Mouse (Mus musculus) heart, embryonic 13.5 days (tissue): Measurements from ENCODE around the gene Tnn. TPM values are rescaled to one million over a fixed set of nuclear protein-coding genes. Genes with fewer than 3 reads are reported as not detected.

Experiments used
- ATAC-seq: fragments of 200-750 bp; cut with Nextera tagmentation; 2 replicates; pipeline ENCODE4 v1.8.0; 2017; ENCODE audit warnings: moderate TSS enrichment; ENCODE audit not compliant: insufficient number of reproducible peaks, low FRiP score, low TSS enrichment; ENCODE audit errors: extremely low read depth
- H3K27ac ChIP-seq: fragments of 300-500 bp; sonication (generic); replicated peaks from 2 replicates; pipeline ENCODE4 v1.5.1; 2015; ENCODE audit warnings: moderate library complexity, mild to moderate bottlenecking, inconsistent platforms
- H3K27me3 ChIP-seq: fragments of 300-500 bp; sonication (generic); replicated peaks from 2 replicates; pipeline ENCODE4 v1.6.1; 2015; ENCODE audit warnings: mild to moderate bottlenecking, inconsistent platforms
- H3K36me3 ChIP-seq: fragments of 300-500 bp; sonication (generic); 2 replicates; pipeline ENCODE4 v1.6.1; 2015; ENCODE audit warnings: mild to moderate bottlenecking, inconsistent platforms
- H3K4me1 ChIP-seq: fragments of 300-500 bp; sonication (generic); 2 replicates; pipeline ENCODE4 v1.6.1; 2015; ENCODE audit warnings: inconsistent platforms
- H3K4me2 ChIP-seq: fragments of 300-500 bp; sonication (generic); 2 replicates; pipeline ENCODE4 v1.6.1; 2015; ENCODE audit warnings: inconsistent platforms, mild to moderate bottlenecking, moderate library complexity
- H3K4me3 ChIP-seq: fragments of 300-500 bp; sonication (generic); 2 replicates; pipeline ENCODE4 v1.5.1; 2015; ENCODE audit warnings: moderate library complexity, mild to moderate bottlenecking, inconsistent platforms
- H3K9ac ChIP-seq: fragments of 300-500 bp; sonication (generic); 2 replicates; pipeline ENCODE4 v1.6.1; 2015; ENCODE audit warnings: inconsistent platforms, mild to moderate bottlenecking, moderate library complexity
- H3K9me3 ChIP-seq: fragments of 300-500 bp; sonication (generic); 2 replicates; pipeline ENCODE4 v1.6.1; 2016; ENCODE audit warnings: inconsistent platforms
- WGBS: fragments of 180-500 bp; shearing (Covaris S2); methylation state at CpG from one replicate; pipeline ENCODE4 v1.1.7; 2015; ENCODE audit warnings: mixed read lengths; 5-methylcytosine and 5-hydroxymethylcytosine counted together
- polyA plus RNA-seq: library from polyadenylated mRNA; unstranded; fragments of >200 nt; fragmentation: Nextera tagmentation; extraction: Ambion mirVana; gene quantifications from 2 replicates; pipeline ENCODE4 v1.2.1, GENCODE M21; 2015

Gene Tnn
- polyA plus RNA-seq, 1 experiment from 2014 or later, result not detected

DNA sequence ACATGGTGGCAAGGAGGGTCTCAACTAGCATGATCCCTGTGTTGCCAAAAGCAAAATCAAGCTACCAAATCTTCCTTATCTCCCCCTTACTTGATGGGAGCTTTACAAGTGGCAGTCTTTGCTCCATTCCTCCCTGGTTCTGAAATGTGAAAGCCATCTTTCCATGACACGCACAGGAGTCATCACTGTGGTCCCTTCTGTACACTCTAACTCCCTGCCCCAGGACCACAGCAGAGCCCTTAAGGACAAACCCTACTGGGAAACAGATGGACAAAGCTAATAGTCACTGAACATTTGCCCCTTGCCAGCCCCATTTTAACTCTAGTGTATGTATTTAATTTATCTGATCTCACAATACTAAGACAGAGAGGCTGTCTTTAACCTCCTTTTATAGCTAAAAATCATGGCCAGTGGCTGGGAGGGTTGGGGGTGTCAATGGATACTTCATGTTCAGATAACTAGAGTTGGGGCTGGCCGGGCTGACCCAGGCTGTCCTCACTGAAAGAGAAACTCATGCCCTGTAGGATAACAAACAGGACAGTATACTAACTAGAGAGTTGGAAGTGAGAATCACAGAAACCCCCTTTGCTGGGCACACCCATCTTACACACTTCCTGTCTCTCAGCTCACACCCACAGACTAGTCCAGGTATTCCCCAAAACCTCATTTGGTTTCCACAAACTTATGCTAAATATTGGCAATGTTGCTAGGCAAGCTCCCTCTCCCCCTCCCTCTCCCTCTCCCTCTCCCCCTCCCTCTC, 100.6 kb downstream of the Tnn start:
- H3K36me3 ChIP-seq, result no peaks in the 10 kb centered on the region
- peaks cover 44% of the 10 kb centered on the region for H3K4me1 ChIP-seq
- ATAC-seq, result no peak
- no peak overlapping the region for H3K4me3 ChIP-seq
- no peaks in the 10 kb centered on the region for H3K9me3 ChIP-seq
- WGBS, result 77% methylated on average over 2 of the region's 2 CpGs
- no peak overlapping the region for H3K27ac ChIP-seq
- no peak overlapping the region for H3K9ac ChIP-seq
- no peaks in the 10 kb centered on the region for H3K27me3 ChIP-seq
- H3K4me2 ChIP-seq, result no peak overlapping the region

DNA sequence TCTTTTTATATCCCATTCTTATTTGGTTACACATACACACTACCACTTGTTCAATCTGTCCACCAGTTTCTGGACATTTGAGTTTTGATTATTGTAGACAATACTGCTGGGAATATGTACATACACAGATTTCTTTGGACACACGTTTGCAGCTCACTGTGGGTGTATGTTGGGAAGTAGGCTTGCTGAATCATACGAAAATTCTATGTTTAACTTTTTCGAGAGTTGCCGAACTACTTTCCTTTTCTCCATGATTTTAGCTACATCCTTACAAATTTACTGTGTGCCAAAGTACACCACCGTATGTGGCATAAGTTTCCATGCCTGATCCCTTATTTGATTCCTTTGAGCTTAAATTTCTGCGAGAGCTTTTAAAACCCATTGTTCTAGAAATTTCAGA, 102.5 kb downstream of the Tnn start:
- no peak for ATAC-seq
- H3K4me1 ChIP-seq, result peaks cover 54% of the 10 kb centered on the region
- no peak overlapping the region for H3K4me3 ChIP-seq
- H3K27me3 ChIP-seq, result no peaks in the 10 kb centered on the region
- no peak overlapping the region for H3K9ac ChIP-seq
- H3K9me3 ChIP-seq, result no peaks in the 10 kb centered on the region
- no peak overlapping the region for H3K4me2 ChIP-seq
- no peak overlapping the region for H3K27ac ChIP-seq
- WGBS, result 86% methylated on average over 6 of the region's 6 CpGs
- no peaks in the 10 kb centered on the region for H3K36me3 ChIP-seq

DNA sequence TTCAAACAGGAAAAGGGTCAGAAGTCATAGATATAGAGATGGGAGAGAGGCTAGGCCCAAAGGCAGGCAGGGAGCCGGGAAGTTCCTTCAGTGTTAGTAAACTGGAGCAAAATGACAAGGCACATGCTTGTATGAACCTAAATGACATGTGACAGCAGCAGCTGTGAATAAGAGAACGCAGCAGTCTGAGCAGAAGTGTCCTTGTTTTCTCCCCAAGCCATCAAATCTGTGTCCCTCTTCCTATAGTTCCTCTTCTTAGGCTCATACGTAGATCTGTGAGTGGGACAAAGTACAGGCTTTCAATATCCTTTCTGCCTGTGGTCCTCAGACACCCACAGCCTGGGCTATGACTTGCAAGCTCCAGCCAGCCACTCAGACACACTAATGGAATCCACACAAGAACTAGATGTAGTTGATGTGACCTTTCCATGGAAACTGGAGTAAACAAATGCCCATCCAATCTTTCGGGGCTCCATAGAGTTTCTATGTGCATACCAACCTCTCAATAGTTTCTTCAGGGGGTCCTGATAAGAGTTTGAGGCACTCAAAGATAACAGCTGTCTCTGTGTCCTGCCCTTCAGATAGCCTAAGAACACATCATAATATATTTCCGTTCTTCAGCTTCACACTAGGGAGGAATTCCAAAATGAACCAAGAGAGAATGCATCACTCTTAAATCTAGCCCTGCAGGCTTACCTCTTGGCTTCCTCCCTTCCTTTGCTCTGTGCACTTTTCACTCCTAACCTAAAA, 104.1 kb downstream of the Tnn start:
- no peaks in the 10 kb centered on the region for H3K27me3 ChIP-seq
- ATAC-seq, result no peak; the same call in 1 of the 2 replicates

DNA sequence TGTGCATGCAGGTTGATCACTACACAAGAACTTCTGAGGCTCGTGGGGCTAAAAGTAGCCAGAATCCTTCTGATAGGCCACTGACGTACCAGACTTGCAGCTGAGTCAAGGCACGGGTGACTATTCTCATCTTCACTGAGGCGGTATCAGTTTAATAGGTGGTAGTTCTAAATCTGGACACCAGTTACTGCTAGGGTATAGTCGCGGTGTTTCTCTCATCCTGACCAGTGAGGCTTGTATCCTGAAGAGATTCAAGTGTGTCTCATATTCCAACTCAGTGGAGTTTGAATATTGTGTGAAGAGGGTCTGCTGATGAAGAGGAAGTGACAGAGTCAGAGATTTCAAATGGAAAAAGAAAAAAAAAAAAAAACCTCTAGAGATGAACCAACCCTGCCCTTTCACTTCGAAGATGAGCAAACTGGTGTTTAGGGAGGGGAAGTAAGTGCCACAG, 105.9 kb downstream of the Tnn start:
- H3K9ac ChIP-seq, result no peak overlapping the region
- no peaks in the 10 kb centered on the region for H3K36me3 ChIP-seq
- no peak overlapping the region for H3K4me3 ChIP-seq
- peaks cover 66% of the 10 kb centered on the region for H3K4me1 ChIP-seq
- no peak overlapping the region for H3K4me2 ChIP-seq
- WGBS, result 60% methylated on average over 7 of the region's 7 CpGs
- H3K27me3 ChIP-seq, result no peaks in the 10 kb centered on the region
- no peak overlapping the region for H3K27ac ChIP-seq
- no peaks in the 10 kb centered on the region for H3K9me3 ChIP-seq
- no peak for ATAC-seq

More for the DNA sequence above, 104.1 kb downstream of the Tnn start:
- H3K9me3 ChIP-seq, result no peaks in the 10 kb centered on the region
- peaks cover 66% of the 10 kb centered on the region for H3K4me1 ChIP-seq
- peak overlapping the region; percentile 50 for H3K27ac ChIP-seq
- H3K4me2 ChIP-seq, result peak overlapping the region; percentile 11; the same call in 1 of the 2 replicates
- WGBS, result 29% methylated on average over 5 of the region's 5 CpGs
- H3K9ac ChIP-seq, result 0 out of 2 replicates have a peak overlapping the region, but pooled peaks have one; percentile 0
- H3K36me3 ChIP-seq, result no peaks in the 10 kb centered on the region
- no peak overlapping the region for H3K4me3 ChIP-seq

DNA sequence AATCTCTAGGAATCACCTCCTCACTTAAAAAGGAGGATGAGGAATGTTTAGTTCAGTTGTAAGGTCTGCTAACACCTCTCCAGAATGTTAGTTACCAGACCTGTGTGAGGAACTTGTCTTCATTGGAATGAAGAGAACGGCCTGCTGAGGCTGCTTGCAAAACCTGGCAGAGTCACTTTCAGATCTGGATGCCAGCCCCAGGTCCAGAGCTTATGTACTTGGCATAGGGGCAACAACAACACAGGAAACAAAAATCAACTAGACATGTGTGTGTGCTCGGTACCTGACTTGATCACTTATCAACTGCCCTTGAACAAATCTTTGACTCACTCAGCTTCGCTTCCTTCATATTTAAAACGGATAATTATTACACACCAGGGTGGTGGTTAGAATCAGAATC, 106.6 kb downstream of the Tnn start:
- H3K4me2 ChIP-seq, result 0 out of 2 replicates have a peak overlapping the region, but pooled peaks have one; percentile 1
- H3K27me3 ChIP-seq, result no peaks in the 10 kb centered on the region
- H3K4me3 ChIP-seq, result no peak overlapping the region
- H3K27ac ChIP-seq, result no peak overlapping the region
- 84% methylated on average over 4 of the region's 4 CpGs for WGBS
- H3K4me1 ChIP-seq, result peaks cover 66% of the 10 kb centered on the region
- H3K9ac ChIP-seq, result no peak overlapping the region
- H3K36me3 ChIP-seq, result no peaks in the 10 kb centered on the region
- no peak for ATAC-seq
- no peaks in the 10 kb centered on the region for H3K9me3 ChIP-seq

DNA sequence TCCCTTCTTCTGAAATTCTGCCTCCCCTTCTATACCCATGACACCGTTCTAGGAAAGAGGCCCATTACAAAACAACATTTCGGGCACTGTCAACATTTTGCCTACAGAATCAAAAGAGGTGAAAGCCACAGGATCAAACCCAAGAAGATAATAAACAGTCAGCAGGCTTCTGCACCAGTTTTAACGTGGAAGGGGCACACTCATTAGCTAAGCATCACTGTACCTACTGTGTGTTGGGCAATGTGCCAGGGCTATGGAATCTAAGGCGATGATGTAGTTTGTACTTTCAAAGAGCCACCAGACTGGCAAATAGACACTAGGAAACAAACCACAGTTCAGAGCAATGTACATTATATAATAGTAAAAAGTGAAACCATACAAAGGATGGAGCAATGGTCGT, 107.4 kb downstream of the Tnn start:
- no peak for ATAC-seq
- H3K9me3 ChIP-seq, result no peaks in the 10 kb centered on the region
- WGBS, result 77% methylated on average over 5 of the region's 5 CpGs
- peak overlapping the region; percentile 83 for H3K4me2 ChIP-seq
- H3K36me3 ChIP-seq, result no peaks in the 10 kb centered on the region
- H3K9ac ChIP-seq, result no peak overlapping the region
- no peaks in the 10 kb centered on the region for H3K27me3 ChIP-seq
- peaks cover 66% of the 10 kb centered on the region for H3K4me1 ChIP-seq
- H3K27ac ChIP-seq, result no peak overlapping the region
- H3K4me3 ChIP-seq, result no peak overlapping the region

DNA sequence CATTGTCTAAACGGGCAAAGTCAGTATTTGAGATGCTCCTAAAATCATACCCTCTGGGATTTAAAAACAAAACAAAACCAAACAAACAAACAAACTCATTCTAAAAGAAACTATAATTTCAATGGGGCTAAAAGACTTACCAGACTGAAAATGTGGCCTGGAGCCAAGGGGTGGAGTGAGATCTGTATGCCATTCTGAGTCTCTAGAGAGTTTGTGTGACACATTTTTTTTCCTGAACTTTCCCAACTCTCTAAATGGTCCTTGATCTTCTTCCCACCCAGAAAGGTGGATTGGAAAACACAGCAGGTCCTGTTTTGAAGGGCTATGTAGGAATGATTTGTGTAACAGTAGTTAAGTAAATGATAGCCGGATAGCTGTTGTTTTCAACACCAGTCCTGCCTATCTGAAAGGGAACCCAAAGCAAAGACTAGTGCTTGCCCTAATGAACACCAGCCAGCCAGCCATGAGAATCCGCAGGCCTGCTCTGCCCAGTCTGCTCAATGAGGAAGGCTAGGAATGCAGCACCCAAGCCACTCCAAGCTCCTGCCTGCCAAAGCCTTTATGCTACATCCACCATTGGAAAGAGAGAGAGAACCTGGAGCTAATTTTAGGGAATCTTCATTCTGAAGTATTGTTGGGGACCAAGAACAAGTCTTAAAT, 108.2 kb downstream of the Tnn start:
- Histone ChIP-seq H3K9ac (peak overlapping the region; percentile 83), H3K9me3 (no peaks in the 10 kb centered on the region), H3K27ac (peak overlapping the region; percentile 57), H3K27me3 (no peaks in the 10 kb centered on the region), H3K4me2 (peak overlapping the region; percentile 83), H3K4me1 (peaks cover 59% of the 10 kb centered on the region), H3K4me3 (peak overlapping the region; percentile 68), H3K36me3 (no peaks in the 10 kb centered on the region)
- WGBS, result 41% methylated on average over 3 of the region's 3 CpGs
- no peak for ATAC-seq

DNA sequence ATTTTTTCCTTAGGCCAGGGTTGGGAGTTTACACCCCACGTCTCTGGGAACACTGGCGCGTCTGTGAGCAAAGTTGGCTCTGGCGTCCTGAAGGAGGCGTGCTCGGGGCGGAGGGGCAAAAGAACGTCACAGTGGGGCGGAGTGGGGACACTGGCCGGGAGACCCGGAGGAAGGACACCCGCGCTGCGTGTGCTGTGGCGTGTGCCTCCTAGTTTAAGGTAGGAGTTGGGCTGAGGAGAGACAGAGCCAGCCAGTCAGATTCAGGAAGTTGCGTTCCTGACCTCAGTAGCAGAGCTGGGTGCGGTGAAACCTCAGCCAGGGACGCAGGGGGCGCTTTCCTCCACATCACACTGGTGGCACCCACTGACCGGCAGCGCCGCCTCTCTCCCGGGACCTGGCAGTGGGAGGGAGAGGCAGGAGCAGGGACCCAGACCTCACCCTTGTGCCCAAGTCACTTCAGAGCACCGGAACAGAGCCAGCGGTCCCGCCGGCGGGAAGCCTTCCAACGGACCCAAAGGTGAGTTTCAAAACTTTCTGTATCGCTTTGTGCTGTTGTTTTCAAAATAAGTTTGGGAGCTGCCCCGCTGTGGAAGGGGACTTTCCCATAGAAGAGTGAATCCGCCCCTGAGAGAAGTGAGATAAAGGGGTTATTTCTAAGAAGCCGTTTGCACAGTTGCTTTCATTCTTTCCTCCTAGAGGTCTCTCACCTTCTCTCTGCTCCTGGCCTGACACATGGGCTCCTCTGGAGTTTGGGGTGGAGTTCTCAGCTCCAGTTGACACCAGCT, 109.0 kb downstream of the Tnn start, which contains the start of gene 4930523C07Rik:
Gene 4930523C07Rik, plus strand, starts transcription at position 146 of the 785 bp plus-strand sequence.
- WGBS, result under 1% methylated on average over 33 of the region's 33 CpGs
- H3K4me1 ChIP-seq, result peaks cover 51% of the 10 kb centered on the region
- no peaks in the 10 kb centered on the region for H3K36me3 ChIP-seq
- no peaks in the 10 kb centered on the region for H3K9me3 ChIP-seq
- peak within 1 kb of the TSS; percentile 83 for H3K9ac ChIP-seq
- H3K27ac ChIP-seq, result peak within 1 kb of the TSS; percentile 57
- peak within 1 kb of the TSS; percentile 68 for H3K4me3 ChIP-seq
- peak within 1 kb of the TSS; percentile 83 for H3K4me2 ChIP-seq
- no peaks in the 10 kb centered on the region for H3K27me3 ChIP-seq
- ATAC-seq, result peak; percentile 70

DNA sequence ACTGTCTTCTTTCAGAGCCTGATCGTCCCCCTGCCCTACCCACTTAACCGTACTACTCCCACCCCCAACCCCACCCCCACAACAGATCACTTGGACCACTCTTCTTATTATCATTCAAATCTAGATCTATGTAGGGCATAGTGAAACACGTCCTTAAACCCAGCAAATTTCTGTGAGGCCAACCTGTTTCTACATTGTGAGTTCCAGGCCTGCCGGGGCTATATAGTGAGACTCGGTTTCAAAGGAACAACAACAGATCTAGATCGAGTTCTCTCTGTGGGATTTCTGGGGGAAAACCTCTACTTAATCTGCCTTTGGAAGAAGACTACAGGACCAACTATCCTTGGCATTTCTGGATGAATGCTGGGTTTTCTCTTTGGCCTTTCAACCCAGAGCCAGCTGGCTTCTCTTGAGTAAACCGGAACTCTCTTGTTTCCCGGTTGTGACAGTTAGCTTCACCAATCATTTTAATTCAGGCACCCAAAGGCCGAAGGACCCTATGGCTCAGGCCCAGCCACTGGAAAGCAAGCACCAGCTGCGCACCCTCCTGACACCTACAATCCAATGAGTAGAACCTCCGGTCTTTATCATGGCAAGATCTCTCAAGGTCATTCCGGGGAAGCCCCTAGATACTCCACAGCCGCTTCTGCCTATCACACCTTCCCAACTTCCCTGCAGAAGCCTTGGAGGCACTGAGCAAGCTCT, 110.0 kb downstream of the Tnn start:
- Histone ChIP-seq H3K36me3 (no peaks in the 10 kb centered on the region), H3K9ac (peak overlapping the region; percentile 83; the same call in 1 of the 2 replicates), H3K4me2 (peak overlapping the region; percentile 83), H3K4me1 (peaks cover 41% of the 10 kb centered on the region), H3K27me3 (no peaks in the 10 kb centered on the region), H3K4me3 (peak overlapping the region; percentile 68), H3K27ac (no peak overlapping the region), H3K9me3 (no peaks in the 10 kb centered on the region)
- ATAC-seq, result no peak
- 75% methylated on average over 13 of the region's 13 CpGs for WGBS

DNA sequence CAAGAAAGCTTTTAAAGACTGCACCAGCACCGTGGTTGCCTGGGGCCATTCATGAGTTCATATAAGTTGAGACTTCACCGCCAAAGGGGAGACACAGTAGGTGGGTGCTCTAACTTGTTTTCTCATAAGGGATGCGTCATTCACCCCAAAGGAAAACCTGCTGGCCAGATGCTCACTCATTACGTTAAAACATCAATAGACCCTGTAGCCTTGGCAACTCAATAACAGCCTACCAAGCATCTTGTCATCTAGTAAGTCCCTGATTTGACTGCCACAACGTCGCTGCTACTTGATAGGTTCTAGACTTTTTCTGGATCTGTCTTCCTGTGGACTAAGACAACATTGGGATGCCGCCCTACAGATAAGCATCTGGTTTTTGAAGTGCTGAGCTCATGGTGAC, 111.0 kb downstream of the Tnn start:
- H3K27me3 ChIP-seq, result no peaks in the 10 kb centered on the region
- WGBS, result 82% methylated on average over 7 of the region's 7 CpGs
- no peak overlapping the region for H3K4me2 ChIP-seq
- no peaks in the 10 kb centered on the region for H3K9me3 ChIP-seq
- H3K4me3 ChIP-seq, result no peak overlapping the region
- H3K9ac ChIP-seq, result no peak overlapping the region
- no peak overlapping the region for H3K27ac ChIP-seq
- H3K4me1 ChIP-seq, result peaks cover 39% of the 10 kb centered on the region
- no peak for ATAC-seq
- no peaks in the 10 kb centered on the region for H3K36me3 ChIP-seq
